Mouse (Mus musculus) liver, embryonic 14.5 days (tissue): ENCODE results near the gene Dlg2.

Source experiments
- CTCF ChIP-seq: IDR thresholded peaks from 2 replicates; pipeline ENCODE4 v1.5.1; 2016; ENCODE audit warnings: antibody characterized with exemption, low read depth, control low read depth
- EP300 ChIP-seq: IDR thresholded peaks from 2 replicates; pipeline ENCODE4 v1.6.1; 2016; ENCODE audit warnings: antibody characterized with exemption, low read depth

DNA sequence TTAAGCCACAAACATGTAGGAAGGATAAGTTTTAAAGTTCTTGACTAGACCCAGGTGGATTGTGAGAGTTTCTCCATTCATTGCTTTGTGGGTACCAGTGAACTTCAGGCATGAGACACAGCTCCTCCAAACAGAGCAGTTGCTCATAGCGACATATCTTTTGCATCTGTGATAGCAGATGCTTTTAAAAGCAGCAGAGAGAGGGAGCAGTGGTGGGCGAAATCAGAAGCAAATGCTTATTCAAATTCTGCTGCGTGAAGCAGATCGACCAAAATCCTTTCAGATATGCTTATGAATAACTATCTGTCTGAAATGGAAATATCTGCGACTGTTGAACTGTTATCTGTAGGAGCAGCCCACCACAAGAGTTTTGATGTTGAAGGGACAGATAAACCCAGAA is 935.6 kb downstream of the Dlg2 start:
- TF ChIP-seq EP300: no peak
- TF ChIP-seq CTCF: no peak
